Mouse (Mus musculus) heart, embryonic 15.5 days (tissue): ENCODE measurements around the gene Rap1a. TPM values are rescaled to one million over a fixed set of nuclear protein-coding genes. Genes with fewer than 3 reads are reported as not detected.
A peak's percentile ranks its signal among the peaks of the same experiment; 100 is the strongest.
"Not testable (repeated sequence)": the region's sequence is repeated elsewhere in the genome, so short reads cannot be mapped to it uniquely, and the experiment has no call there.

Source experiments
- ATAC-seq: fragments of 200-750 bp; cut with Nextera tagmentation; replicated peaks from 2 replicates; pipeline ENCODE4 v1.8.0; 2017; ENCODE audit warnings: low read depth, moderate TSS enrichment; ENCODE audit not compliant: insufficient number of reproducible peaks, insufficient read depth, low FRiP score
- H3K27ac ChIP-seq: fragments of 300-500 bp; sonication (generic); 2 replicates; pipeline ENCODE4 v1.5.1; 2015; ENCODE audit warnings: mild to moderate bottlenecking, inconsistent platforms
- H3K27me3 ChIP-seq: fragments of 300-500 bp; sonication (generic); 2 replicates; pipeline ENCODE4 v1.6.1; 2015; ENCODE audit warnings: inconsistent platforms
- H3K36me3 ChIP-seq: fragments of 300-500 bp; sonication (generic); 2 replicates; pipeline ENCODE4 v1.6.1; 2015; ENCODE audit warnings: mild to moderate bottlenecking, inconsistent platforms
- H3K4me1 ChIP-seq: fragments of 300-500 bp; sonication (generic); replicated peaks from 2 replicates; pipeline ENCODE4 v1.6.1; 2015; ENCODE audit warnings: inconsistent platforms
- H3K4me2 ChIP-seq: fragments of 300-500 bp; sonication (generic); 2 replicates; pipeline ENCODE4 v1.6.1; 2015; ENCODE audit warnings: inconsistent platforms, mild to moderate bottlenecking, moderate library complexity
- H3K4me3 ChIP-seq: fragments of 300-500 bp; sonication (generic); 2 replicates; pipeline ENCODE4 v1.5.1; 2015; ENCODE audit warnings: mild to moderate bottlenecking, inconsistent platforms
- H3K9ac ChIP-seq: fragments of 300-500 bp; sonication (generic); 2 replicates; pipeline ENCODE4 v1.6.1; 2015; ENCODE audit warnings: mild to moderate bottlenecking, inconsistent platforms
- H3K9me3 ChIP-seq: fragments of 300-500 bp; sonication (generic); replicated peaks from 2 replicates; pipeline ENCODE4 v1.6.1; 2016; ENCODE audit warnings: inconsistent platforms
- WGBS: fragments of 180-500 bp; shearing (Covaris S2); methylation state at CpG from one replicate; pipeline ENCODE4 v1.1.7; 2015; ENCODE audit warnings: mixed read lengths; 5-methylcytosine and 5-hydroxymethylcytosine counted together
- polyA plus RNA-seq: library from polyadenylated mRNA; unstranded; fragments of >200 nt; fragmentation: Nextera tagmentation; extraction: Ambion mirVana; gene quantifications from 2 replicates; pipeline ENCODE4 v1.2.1, GENCODE M21; 2015

The Rap1a gene
- polyA plus RNA-seq, 1 experiment from 2014 or later = 92.9 TPM

GRCm38 (mm10) chr3:105712827-105713226 is 88.3 kb downstream of the Rap1a start:
- no peaks in the 10 kb centered on the region for H3K36me3 ChIP-seq
- no peak overlapping the region for H3K4me3 ChIP-seq
- H3K4me1 ChIP-seq = peaks cover 25% of the 10 kb centered on the region
- ATAC-seq = no peak
- H3K4me2 ChIP-seq = no peak overlapping the region
- no peaks in the 10 kb centered on the region for H3K9me3 ChIP-seq
- H3K27ac ChIP-seq = no peak overlapping the region
- H3K9ac ChIP-seq = no peak overlapping the region
- no peaks in the 10 kb centered on the region for H3K27me3 ChIP-seq

GRCm38 (mm10) chr3:105711741-105712140 is 89.4 kb downstream of the Rap1a start:
- Histone ChIP-seq H3K9ac (no peak overlapping the region), H3K27ac (no peak overlapping the region), H3K4me2 (no peak overlapping the region), H3K9me3 (no peaks in the 10 kb centered on the region), H3K4me1 (peaks cover 33% of the 10 kb centered on the region), H3K4me3 (no peak overlapping the region), H3K36me3 (no peaks in the 10 kb centered on the region), H3K27me3 (no peaks in the 10 kb centered on the region)
- ATAC-seq = peak; percentile 67; the same call in 1 of the 2 replicates
- 62% methylated on average over 7 of the region's 7 CpGs for WGBS

- Histone ChIP-seq H3K36me3 (no peaks in the 10 kb centered on the region), H3K9me3 (no peaks in the 10 kb centered on the region), H3K9ac (no peak overlapping the region), H3K27me3 (0 out of 2 replicates have a peak, but pooled peaks cover 2% of the 10 kb centered on the region), H3K4me2 (no peak overlapping the region), H3K4me3 (no peak overlapping the region), H3K4me1 (peaks cover 47% of the 10 kb centered on the region), H3K27ac (peak overlapping the region; percentile 25; the same call in 1 of the 2 replicates)
- ATAC-seq = no peak
- 42% methylated on average over 6 of the region's 6 CpGs for WGBS
Measured at GRCm38 (mm10) chr3:105710246-105710645, 90.9 kb downstream of the Rap1a start.

- Histone ChIP-seq H3K9me3 (no peaks in the 10 kb centered on the region), H3K36me3 (no peaks in the 10 kb centered on the region), H3K9ac (no peak overlapping the region), H3K4me1 (peaks cover 47% of the 10 kb centered on the region), H3K4me2 (no peak overlapping the region), H3K27me3 (peaks cover 2% of the 10 kb centered on the region; the same call in 1 of the 2 replicates), H3K4me3 (no peak overlapping the region), H3K27ac (no peak overlapping the region)
- WGBS = 45% methylated on average over 7 of the region's 7 CpGs
- ATAC-seq = no peak
Measured at GRCm38 (mm10) chr3:105707590-105707989, 93.5 kb downstream of the Rap1a start.

- Histone ChIP-seq H3K4me3 (peak overlapping the region; percentile 63; the same call in 1 of the 2 replicates), H3K9ac (no peak overlapping the region), H3K4me2 (peak overlapping the region; percentile 90), H3K4me1 (peaks cover 54% of the 10 kb centered on the region), H3K36me3 (no peaks in the 10 kb centered on the region), H3K9me3 (no peaks in the 10 kb centered on the region), H3K27me3 (peaks cover 2% of the 10 kb centered on the region; the same call in 1 of the 2 replicates), H3K27ac (no peak overlapping the region)
- no peak for ATAC-seq
- 49% methylated on average over 4 of the region's 4 CpGs for WGBS
Measured at GRCm38 (mm10) chr3:105706366-105707020, 94.6 kb downstream of the Rap1a start.

GRCm38 (mm10) chr3:105705561-105705960 is 95.6 kb downstream of the Rap1a start:
- WGBS = 36% methylated on average over 3 of the region's 3 CpGs
- H3K4me2 ChIP-seq = peak overlapping the region; percentile 90
- H3K9me3 ChIP-seq = no peaks in the 10 kb centered on the region
- H3K4me1 ChIP-seq = peaks cover 59% of the 10 kb centered on the region
- no peak overlapping the region for H3K27ac ChIP-seq
- H3K4me3 ChIP-seq = peak overlapping the region; percentile 63
- peak overlapping the region; percentile 63 for H3K9ac ChIP-seq
- ATAC-seq = no peak
- no peaks in the 10 kb centered on the region for H3K36me3 ChIP-seq
- H3K27me3 ChIP-seq = peaks cover 2% of the 10 kb centered on the region; the same call in 1 of the 2 replicates

GRCm38 (mm10) chr3:105705061-105705549 is 96.0 kb downstream of the Rap1a start:
- Histone ChIP-seq H3K4me3 (peak overlapping the region; percentile 63), H3K4me2 (peak overlapping the region; percentile 90), H3K9me3 (no peaks in the 10 kb centered on the region), H3K36me3 (no peaks in the 10 kb centered on the region), H3K27me3 (peaks cover 2% of the 10 kb centered on the region; the same call in 1 of the 2 replicates), H3K4me1 (peaks cover 58% of the 10 kb centered on the region), H3K9ac (peak overlapping the region; percentile 63), H3K27ac (peak overlapping the region; percentile 80)
- ATAC-seq = peak; percentile 48
- WGBS = under 1% methylated on average over 28 of the region's 28 CpGs

GRCm38 (mm10) chr3:105704031-105705008 is 96.8 kb downstream of the Rap1a start, which contains the start of gene Inka2:
Gene Inka2, plus strand, starts transcription at chr3:105704599.
- peak; percentile 93 for ATAC-seq
- peak within 1 kb of the TSS; percentile 63 for H3K9ac ChIP-seq
- peaks cover 64% of the 10 kb centered on the region for H3K4me1 ChIP-seq
- no peaks in the 10 kb centered on the region for H3K36me3 ChIP-seq
- 6% methylated on average over 38 of the region's 43 CpGs for WGBS
- H3K9me3 ChIP-seq = no peaks in the 10 kb centered on the region
- peaks cover 2% of the 10 kb centered on the region; the same call in 1 of the 2 replicates for H3K27me3 ChIP-seq
- peak within 1 kb of the TSS; percentile 63 for H3K4me3 ChIP-seq
- H3K27ac ChIP-seq = peak within 1 kb of the TSS; percentile 80
- peak within 1 kb of the TSS; percentile 90 for H3K4me2 ChIP-seq

- Histone ChIP-seq H3K9ac (no peak overlapping the region), H3K36me3 (no peaks in the 10 kb centered on the region), H3K27ac (0 out of 2 replicates have a peak overlapping the region, but pooled peaks have one; percentile 80), H3K4me3 (no peak overlapping the region), H3K4me2 (peak overlapping the region; percentile 90; the same call in 1 of the 2 replicates), H3K27me3 (peaks cover 2% of the 10 kb centered on the region; the same call in 1 of the 2 replicates), H3K9me3 (no peaks in the 10 kb centered on the region), H3K4me1 (peaks cover 71% of the 10 kb centered on the region)
- ATAC-seq = no peak
- 77% methylated on average over 6 of the region's 6 CpGs for WGBS
Measured at GRCm38 (mm10) chr3:105703571-105703970, 97.6 kb downstream of the Rap1a start.

GRCm38 (mm10) chr3:105701399-105701798 is 99.7 kb downstream of the Rap1a start:
- H3K4me2 ChIP-seq = peak overlapping the region; percentile 39
- H3K36me3 ChIP-seq = no peaks in the 10 kb centered on the region
- 25% methylated on average over 5 of the region's 5 CpGs for WGBS
- H3K27ac ChIP-seq = peak overlapping the region; percentile 59
- H3K4me1 ChIP-seq = peaks cover 67% of the 10 kb centered on the region
- H3K27me3 ChIP-seq = peaks cover 2% of the 10 kb centered on the region; the same call in 1 of the 2 replicates
- peak; percentile 32; the same call in 1 of the 2 replicates for ATAC-seq
- no peak overlapping the region for H3K9ac ChIP-seq
- H3K9me3 ChIP-seq = no peaks in the 10 kb centered on the region
- no peak overlapping the region for H3K4me3 ChIP-seq

GRCm38 (mm10) chr3:105700786-105701185 is 100.3 kb downstream of the Rap1a start:
- H3K4me1 ChIP-seq = peaks cover 68% of the 10 kb centered on the region
- not testable (repeated sequence) for H3K9me3 ChIP-seq, ATAC-seq, H3K27me3 ChIP-seq, H3K9ac ChIP-seq, H3K36me3 ChIP-seq, H3K4me3 ChIP-seq
- 31% methylated on average over 1 of the region's 1 CpGs for WGBS
- H3K4me2 ChIP-seq = peak overlapping the region; percentile 39
- peak overlapping the region; percentile 59 for H3K27ac ChIP-seq
